Mouse (Mus musculus): ENCODE measurements around the gene Serbp1.

DNA sequence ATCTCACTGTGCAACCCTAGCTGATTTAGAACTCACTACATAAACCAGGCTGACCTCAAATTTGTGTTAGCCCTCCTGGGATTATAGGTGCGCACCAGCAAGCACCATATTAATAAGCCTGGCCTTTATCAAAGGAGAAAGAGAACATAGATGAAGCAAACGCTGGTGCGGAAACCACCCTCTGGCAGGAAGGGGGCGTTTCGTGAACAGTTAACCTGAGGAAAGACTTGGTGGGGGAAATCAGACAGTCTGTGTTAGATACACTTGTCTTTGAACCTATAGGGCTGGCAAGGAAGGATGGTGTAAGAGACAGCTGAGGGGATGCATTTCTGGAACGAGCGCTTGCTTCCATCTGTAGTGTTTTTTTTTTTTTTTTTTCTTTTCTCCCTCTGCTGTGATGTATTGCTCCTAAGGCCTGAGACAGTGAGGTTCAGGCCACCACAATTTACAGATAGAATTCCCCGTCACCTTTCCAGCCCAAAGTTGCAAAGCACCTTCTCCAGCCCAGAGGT is 79.9 kb downstream of the Serbp1 start:
- TF ChIP-seq MYOG (IDR thresholded peaks at IDR 0.05; ENCODE audit: control insufficient read depth in 1 of 3, insufficient read depth in 1 of 3, insufficient read length in 2 of 3, low read depth in 2 of 3) (no peak), TCF3 (IDR thresholded peaks at IDR 0.05; ENCODE audit: insufficient read length, low read depth) (no peak), E2F4 (IDR thresholded peaks at IDR 0.05; ENCODE audit: insufficient read depth) (no peak), CEBPB (IDR thresholded peaks at IDR 0.05; ENCODE audit: insufficient read depth, poor library complexity, severe bottlenecking) (no peak), USF1 (IDR thresholded peaks at IDR 0.05; ENCODE audit: low read depth) (no peak), TCF12 (IDR thresholded peaks at IDR 0.05; ENCODE audit: insufficient read depth, poor library complexity, severe bottlenecking) (no peak), POLR2AphosphoS2 (IDR thresholded peaks at IDR 0.05; ENCODE audit: insufficient read length, low read depth) (no peak), POLR2A (IDR thresholded peaks at IDR 0.05; ENCODE audit: insufficient read length, low read depth) (no peak), MYOD1 (IDR thresholded peaks at IDR 0.05; ENCODE audit: control insufficient read depth in 1 of 3, insufficient read length in 2 of 3, low read depth in 2 of 3) (no peak), REST (IDR thresholded peaks at IDR 0.05; ENCODE audit: insufficient read depth, insufficient read length) (no peak), SRF (IDR thresholded peaks at IDR 0.05; ENCODE audit: control insufficient read depth, insufficient read length, low read depth) (no peak), MAX (IDR thresholded peaks at IDR 0.05; ENCODE audit: low read depth) (no peak)
